Mouse (Mus musculus): Measurements from ENCODE around the gene Kars.

GRCm38 (mm10) chr8:111951317-111951716, 59.8 kb downstream of the Kars start:
- TF ChIP-seq POLR2A (IDR thresholded peaks at IDR 0.05; ENCODE audit: low read depth, low read length) (no peak), CTCF (conservative IDR thresholded peaks at IDR 0.05; ENCODE audit: insufficient read depth, insufficient read length, low read depth, low read length) (no peak)

Data from kidney, adult 2 months (tissue).